Mouse (Mus musculus) heart, embryonic 16.5 days (tissue): Measurements from ENCODE around the gene Spef1. TPM values are rescaled to one million over a fixed set of nuclear protein-coding genes. Genes with fewer than 3 reads are reported as not detected.

Experiments
- ATAC-seq: fragments of 200-750 bp; cut with Nextera tagmentation; replicated peaks from 2 replicates; pipeline ENCODE4 v1.8.0; 2017; ENCODE audit warnings: moderate number of reproducible peaks; ENCODE audit not compliant: insufficient read depth, low FRiP score; ENCODE audit errors: extremely low read depth
- H3K27ac ChIP-seq: fragments of 300-500 bp; sonication (generic); 2 replicates; pipeline ENCODE4 v1.5.1; 2014; ENCODE audit warnings: mild to moderate bottlenecking, low read length, control low read depth, moderate library complexity
- H3K27me3 ChIP-seq: fragments of 300-500 bp; sonication (generic); 2 replicates; pipeline ENCODE4 v1.6.1; 2014; ENCODE audit warnings: low read length, mixed read lengths; ENCODE audit not compliant: control insufficient read depth, insufficient read depth
- H3K36me3 ChIP-seq: fragments of 300-500 bp; sonication (generic); 2 replicates; pipeline ENCODE4 v1.6.1; 2014; ENCODE audit not compliant: control insufficient read depth, insufficient read depth
- H3K4me1 ChIP-seq: fragments of 300-500 bp; sonication (generic); 2 replicates; pipeline ENCODE4 v1.6.1; 2014; ENCODE audit warnings: low read length, mixed read lengths; ENCODE audit not compliant: control insufficient read depth, insufficient read depth
- H3K4me2 ChIP-seq: fragments of 300-500 bp; sonication (generic); 2 replicates; pipeline ENCODE4 v1.6.1; 2014; ENCODE audit warnings: low read depth, mild to moderate bottlenecking, control low read depth, low read length
- H3K4me3 ChIP-seq: fragments of 300-500 bp; sonication (generic); 2 replicates; pipeline ENCODE4 v1.5.1; 2014; ENCODE audit warnings: mild to moderate bottlenecking, control low read depth, low read length
- H3K9ac ChIP-seq: fragments of 300-500 bp; sonication (generic); 2 replicates; pipeline ENCODE4 v1.6.1; 2014; ENCODE audit warnings: low read length, control low read depth
- H3K9me3 ChIP-seq: fragments of 300-500 bp; sonication (generic); replicated peaks from 2 replicates; pipeline ENCODE4 v1.6.1; 2016; ENCODE audit warnings: low read length; ENCODE audit not compliant: control insufficient read depth
- WGBS: fragments of 180-500 bp; shearing (Covaris S2); extraction: QIAGEN DNeasy Blood & Tissue Kit; methylation state at CpG from one replicate; pipeline ENCODE4 v1.1.7; 2014; 5-methylcytosine and 5-hydroxymethylcytosine counted together
- polyA plus RNA-seq: library from polyadenylated mRNA; unstranded; fragments of >200 nt; fragmentation: Nextera tagmentation; extraction: Ambion mirVana; gene quantifications from 2 replicates; pipeline ENCODE4 v1.2.1, GENCODE M21; 2015

Gene Spef1
- polyA plus RNA-seq, 1 experiment from 2014 or later = 2.0 TPM

GRCm38 (mm10) chr2:131223569-131223968 lies 36.5 kb upstream of the Spef1 start:
- Histone ChIP-seq H3K27ac (no peak overlapping the region), H3K9me3 (no peaks in the 10 kb centered on the region), H3K27me3 (no peaks in the 10 kb centered on the region), H3K4me2 (no peak overlapping the region), H3K4me3 (no peak overlapping the region), H3K36me3 (no peaks in the 10 kb centered on the region), H3K4me1 (no peaks in the 10 kb centered on the region), H3K9ac (no peak overlapping the region)
- 78% methylated on average over 1 of the region's 1 CpGs for WGBS
- no peak for ATAC-seq

- Histone ChIP-seq H3K4me1 (no peaks in the 10 kb centered on the region), H3K9me3 (no peaks in the 10 kb centered on the region), H3K9ac (no peak overlapping the region), H3K36me3 (no peaks in the 10 kb centered on the region), H3K27ac (no peak overlapping the region), H3K4me2 (no peak overlapping the region), H3K27me3 (no peaks in the 10 kb centered on the region), H3K4me3 (no peak overlapping the region)
- WGBS = 17% methylated on average over 5 of the region's 5 CpGs
- no peak for ATAC-seq
Observed at GRCm38 (mm10) chr2:131222562-131222961, 35.5 kb upstream of the Spef1 start.

- H3K27me3 ChIP-seq = no peaks in the 10 kb centered on the region
- no peaks in the 10 kb centered on the region for H3K36me3 ChIP-seq
- ATAC-seq = no peak
- no peak overlapping the region for H3K27ac ChIP-seq
- H3K9ac ChIP-seq = no peak overlapping the region
- no peak overlapping the region for H3K4me2 ChIP-seq
- no peak overlapping the region for H3K4me3 ChIP-seq
- no peaks in the 10 kb centered on the region for H3K9me3 ChIP-seq
- WGBS = 52% methylated on average over 3 of the region's 3 CpGs
- H3K4me1 ChIP-seq = no peaks in the 10 kb centered on the region
Observed at GRCm38 (mm10) chr2:131221853-131222515, 34.9 kb upstream of the Spef1 start.

- ATAC-seq = no peak
- 46% methylated on average over 4 of the region's 4 CpGs for whole genome bisulfite sequencing
- H3K4me3 ChIP-seq = no peak overlapping the region
- H3K27ac ChIP-seq = no peak overlapping the region
- H3K4me2 ChIP-seq = no peak overlapping the region
- no peak overlapping the region for H3K9ac ChIP-seq
- H3K27me3 ChIP-seq = no peaks in the 10 kb centered on the region
- H3K36me3 ChIP-seq = no peaks in the 10 kb centered on the region
- H3K4me1 ChIP-seq = peaks cover 10% of the 10 kb centered on the region
- H3K9me3 ChIP-seq = no peaks in the 10 kb centered on the region
Observed at GRCm38 (mm10) chr2:131220030-131220429, 32.9 kb upstream of the Spef1 start.

- Histone ChIP-seq H3K4me1 (peaks cover 17% of the 10 kb centered on the region), H3K27me3 (no peaks in the 10 kb centered on the region), H3K27ac (peak overlapping the region; percentile 36), H3K9me3 (no peaks in the 10 kb centered on the region), H3K36me3 (peaks cover 10% of the 10 kb centered on the region), H3K9ac (no peak overlapping the region), H3K4me2 (no peak overlapping the region), H3K4me3 (no peak overlapping the region)
- peak; percentile 26; the same call in 1 of the 2 replicates for ATAC-seq
- 54% methylated on average over 7 of the region's 7 CpGs for WGBS
Observed at GRCm38 (mm10) chr2:131215941-131216858, 29.1 kb upstream of the Spef1 start.

- H3K27me3 ChIP-seq = no peaks in the 10 kb centered on the region
- H3K4me2 ChIP-seq = no peak overlapping the region
- H3K4me1 ChIP-seq = peaks cover 25% of the 10 kb centered on the region
- H3K27ac ChIP-seq = 0 out of 2 replicates have a peak overlapping the region, but pooled peaks have one; percentile 9
- no peak for ATAC-seq
- 71% methylated on average over 7 of the region's 7 CpGs for WGBS
- H3K4me3 ChIP-seq = no peak overlapping the region
- no peak overlapping the region for H3K9ac ChIP-seq
- H3K9me3 ChIP-seq = no peaks in the 10 kb centered on the region
- peaks cover 10% of the 10 kb centered on the region for H3K36me3 ChIP-seq
Observed at GRCm38 (mm10) chr2:131213773-131214172, 26.7 kb upstream of the Spef1 start.

GRCm38 (mm10) chr2:131211026-131211615 lies 24.0 kb upstream of the Spef1 start:
- Histone ChIP-seq H3K27me3 (no peaks in the 10 kb centered on the region), H3K4me3 (peak overlapping the region; percentile 71), H3K4me1 (peaks cover 21% of the 10 kb centered on the region), H3K4me2 (peak overlapping the region; percentile 71), H3K36me3 (peaks cover 10% of the 10 kb centered on the region), H3K27ac (peak overlapping the region; percentile 95), H3K9ac (peak overlapping the region; percentile 85), H3K9me3 (no peaks in the 10 kb centered on the region)
- WGBS = 49% methylated on average over 9 of the region's 9 CpGs
- ATAC-seq = no peak

- H3K9ac ChIP-seq = peak overlapping the region; percentile 85
- H3K4me2 ChIP-seq = peak overlapping the region; percentile 71
- H3K9me3 ChIP-seq = no peaks in the 10 kb centered on the region
- peaks cover 17% of the 10 kb centered on the region for H3K4me1 ChIP-seq
- peaks cover 10% of the 10 kb centered on the region for H3K36me3 ChIP-seq
- peak overlapping the region; percentile 95 for H3K27ac ChIP-seq
- WGBS = under 1% methylated on average over 50 of the region's 50 CpGs
- peak; percentile 96 for ATAC-seq
- no peaks in the 10 kb centered on the region for H3K27me3 ChIP-seq
- H3K4me3 ChIP-seq = peak overlapping the region; percentile 71
Observed at GRCm38 (mm10) chr2:131209969-131210792, 23.1 kb upstream of the Spef1 start.
